Mouse (Mus musculus): ENCODE results near the gene Abca1. TPM values are rescaled to one million over a fixed set of nuclear protein-coding genes. Genes with fewer than 3 reads are reported as not detected.

Gene Abca1
- total RNA-seq, 1 experiment from 2014 or later = 14.6 TPM

GRCm38 (mm10) chr4:53130622-53131517, 28.8 kb downstream of the Abca1 start:
- ATAC-seq (replicated peaks in 1 of 2; ENCODE audit: insufficient read depth in 1 of 2, low FRiP score in 2 of 2, low TSS enrichment in 1 of 2, low read depth in 1 of 2, poor library complexity in 2 of 2, severe bottlenecking in 2 of 2) = no peak

- ATAC-seq (replicated peaks in 1 of 2; ENCODE audit: insufficient read depth in 1 of 2, low FRiP score in 2 of 2, low TSS enrichment in 1 of 2, low read depth in 1 of 2, poor library complexity in 2 of 2, severe bottlenecking in 2 of 2) = no peak
Measured at GRCm38 (mm10) chr4:53129716-53130301, 29.9 kb downstream of the Abca1 start.

GRCm38 (mm10) chr4:53127266-53127665, 32.4 kb downstream of the Abca1 start:
- ATAC-seq (replicated peaks in 1 of 2; ENCODE audit: insufficient read depth in 1 of 2, low FRiP score in 2 of 2, low TSS enrichment in 1 of 2, low read depth in 1 of 2, poor library complexity in 2 of 2, severe bottlenecking in 2 of 2) = no peak

GRCm38 (mm10) chr4:53126794-53127193, 32.9 kb downstream of the Abca1 start:
- ATAC-seq (replicated peaks in 1 of 2; ENCODE audit: insufficient read depth in 1 of 2, low FRiP score in 2 of 2, low TSS enrichment in 1 of 2, low read depth in 1 of 2, poor library complexity in 2 of 2, severe bottlenecking in 2 of 2) = no peak

GRCm38 (mm10) chr4:53124837-53125490, 34.7 kb downstream of the Abca1 start:
- ATAC-seq (replicated peaks in 1 of 2; ENCODE audit: insufficient read depth in 1 of 2, low FRiP score in 2 of 2, low TSS enrichment in 1 of 2, low read depth in 1 of 2, poor library complexity in 2 of 2, severe bottlenecking in 2 of 2) = no peak

GRCm38 (mm10) chr4:53122310-53122709, 37.4 kb downstream of the Abca1 start:
- ATAC-seq (replicated peaks in 1 of 2; ENCODE audit: insufficient read depth in 1 of 2, low FRiP score in 2 of 2, low TSS enrichment in 1 of 2, low read depth in 1 of 2, poor library complexity in 2 of 2, severe bottlenecking in 2 of 2) = no peak

GRCm38 (mm10) chr4:53121516-53122227, 38.0 kb downstream of the Abca1 start:
- peak; percentile 70 to 80 for ATAC-seq (replicated peaks in 1 of 2; ENCODE audit: insufficient read depth in 1 of 2, low FRiP score in 2 of 2, low TSS enrichment in 1 of 2, low read depth in 1 of 2, poor library complexity in 2 of 2, severe bottlenecking in 2 of 2)

- ATAC-seq (replicated peaks in 1 of 2; ENCODE audit: insufficient read depth in 1 of 2, low FRiP score in 2 of 2, low TSS enrichment in 1 of 2, low read depth in 1 of 2, poor library complexity in 2 of 2, severe bottlenecking in 2 of 2) = no peak; a peak in 1 of 4 replicates
Measured at GRCm38 (mm10) chr4:53121084-53121483, 38.6 kb downstream of the Abca1 start.

- ATAC-seq (replicated peaks in 1 of 2; ENCODE audit: insufficient read depth in 1 of 2, low FRiP score in 2 of 2, low TSS enrichment in 1 of 2, low read depth in 1 of 2, poor library complexity in 2 of 2, severe bottlenecking in 2 of 2) = peak in 1 of 2 experiments; percentile 33; a peak in 2 of 4 replicates
Measured at GRCm38 (mm10) chr4:53120038-53120685, 39.5 kb downstream of the Abca1 start.

- no peak for ATAC-seq (replicated peaks in 1 of 2; ENCODE audit: insufficient read depth in 1 of 2, low FRiP score in 2 of 2, low TSS enrichment in 1 of 2, low read depth in 1 of 2, poor library complexity in 2 of 2, severe bottlenecking in 2 of 2)
Measured at GRCm38 (mm10) chr4:53118643-53119042, 41.1 kb downstream of the Abca1 start.

- no peak for ATAC-seq (replicated peaks in 1 of 2; ENCODE audit: insufficient read depth in 1 of 2, low FRiP score in 2 of 2, low TSS enrichment in 1 of 2, low read depth in 1 of 2, poor library complexity in 2 of 2, severe bottlenecking in 2 of 2)
Measured at GRCm38 (mm10) chr4:53117610-53118009, 42.1 kb downstream of the Abca1 start.

- no peak for ATAC-seq (replicated peaks in 1 of 2; ENCODE audit: insufficient read depth in 1 of 2, low FRiP score in 2 of 2, low TSS enrichment in 1 of 2, low read depth in 1 of 2, poor library complexity in 2 of 2, severe bottlenecking in 2 of 2)
Measured at GRCm38 (mm10) chr4:53117076-53117475, 42.6 kb downstream of the Abca1 start.

- peak; percentile 71 to 88 for ATAC-seq (replicated peaks in 1 of 2; ENCODE audit: insufficient read depth in 1 of 2, low FRiP score in 2 of 2, low TSS enrichment in 1 of 2, low read depth in 1 of 2, poor library complexity in 2 of 2, severe bottlenecking in 2 of 2)
Measured at GRCm38 (mm10) chr4:53115866-53116265, 43.8 kb downstream of the Abca1 start.

GRCm38 (mm10) chr4:53115410-53115809, 44.3 kb downstream of the Abca1 start:
- no peak for ATAC-seq (replicated peaks in 1 of 2; ENCODE audit: insufficient read depth in 1 of 2, low FRiP score in 2 of 2, low TSS enrichment in 1 of 2, low read depth in 1 of 2, poor library complexity in 2 of 2, severe bottlenecking in 2 of 2)

GRCm38 (mm10) chr4:53111919-53112355, 47.8 kb downstream of the Abca1 start:
- ATAC-seq (replicated peaks in 1 of 2; ENCODE audit: insufficient read depth in 1 of 2, low FRiP score in 2 of 2, low TSS enrichment in 1 of 2, low read depth in 1 of 2, poor library complexity in 2 of 2, severe bottlenecking in 2 of 2) = no peak

GRCm38 (mm10) chr4:53110356-53110755, 49.3 kb downstream of the Abca1 start:
- ATAC-seq (replicated peaks in 1 of 2; ENCODE audit: insufficient read depth in 1 of 2, low FRiP score in 2 of 2, low TSS enrichment in 1 of 2, low read depth in 1 of 2, poor library complexity in 2 of 2, severe bottlenecking in 2 of 2) = 0 out of 4 replicates have a peak, but pooled peaks of 1 of the 2 experiments have one; percentile 44

GRCm38 (mm10) chr4:53109381-53109928, 50.2 kb downstream of the Abca1 start:
- ATAC-seq (replicated peaks in 1 of 2; ENCODE audit: insufficient read depth in 1 of 2, low FRiP score in 2 of 2, low TSS enrichment in 1 of 2, low read depth in 1 of 2, poor library complexity in 2 of 2, severe bottlenecking in 2 of 2) = no peak
